In genomic region chr10:102762378-102762777, GRCm38 (mm10) we compare ENCODE assay signal across 26 mouse cellular contexts.
DNase-seq lines count a peak whose midpoint lies in the region; ATAC-seq and TF ChIP-seq lines count a peak whose summit lies in the region.
"Had no signal": no experiment of that assay in that cellular context is flagged by ENCODE, and none has a peak within 500 bp of the region (broad histone marks: within the 10 kb centered on the region; RNA-seq: fewer than 3 reads in every experiment).

No protein-coding gene starts in this region.

- intact Hi-C loops in left cerebral cortex, postnatal 10 days (cut with DNase I), result no loop called here

- H3K36me3 ChIP-seq in midbrain, embryonic 11.5 days (ENCODE audit: control insufficient read depth, insufficient read depth, low read length), result no peaks in the 10 kb centered on the region
- H3K36me3 ChIP-seq in midbrain, embryonic 10.5 days, result no peaks in the 10 kb centered on the region
- no peaks in the 10 kb centered on the region for H3K36me3 ChIP-seq in liver, embryonic 11.5 days (ENCODE audit: control insufficient read depth, insufficient read depth, low read length)
- no peaks in the 10 kb centered on the region for H3K36me3 ChIP-seq in liver, embryonic 14.5 days (replicated peaks; ENCODE audit: control insufficient read depth, insufficient read depth, low read depth)
- no peaks in the 10 kb centered on the region for H3K36me3 ChIP-seq in liver, postnatal 0 days (replicated peaks; ENCODE audit: insufficient read depth, low read length)
- H3K36me3 ChIP-seq in kidney, embryonic 15.5 days, result no peaks in the 10 kb centered on the region
- no peaks in the 10 kb centered on the region for H3K36me3 ChIP-seq in embryonic facial prominence, embryonic 10.5 days (replicated peaks)
- H3K36me3 ChIP-seq: embryonic facial prominence, embryonic 13.5 days; forebrain, embryonic 12.5 days; forebrain, embryonic 15.5 days; G1E; hindbrain, embryonic 12.5 days; hindbrain, embryonic 15.5 days had no signal

- 76% methylated on average over 2 of the region's 2 CpGs for WGBS in midbrain, embryonic 11.5 days
- 70% methylated on average over 2 of the region's 2 CpGs for WGBS in midbrain, embryonic 10.5 days
- 66% methylated on average over 2 of the region's 2 CpGs for WGBS in liver, embryonic 11.5 days
- WGBS in liver, embryonic 14.5 days (ENCODE audit: insufficient replicate concordance), result 56% methylated on average over 2 of the region's 2 CpGs
- WGBS in liver, postnatal 0 days (ENCODE audit: insufficient replicate concordance), result 48% methylated on average over 2 of the region's 2 CpGs
- WGBS in kidney, embryonic 15.5 days, result 80% methylated on average over 2 of the region's 2 CpGs
- WGBS in embryonic facial prominence, embryonic 10.5 days, result 78% methylated on average over 2 of the region's 2 CpGs

- no peak overlapping the region for H3K4me3 ChIP-seq in midbrain, embryonic 11.5 days (ENCODE audit: low read depth, low read length)
- no peak overlapping the region for H3K4me3 ChIP-seq in midbrain, embryonic 10.5 days
- H3K4me3 ChIP-seq in liver, embryonic 11.5 days (ENCODE audit: low read depth, low read length), result no peak overlapping the region
- H3K4me3 ChIP-seq in liver, embryonic 14.5 days (ENCODE audit: insufficient read depth in 1 of 2, low read depth in 2 of 2, low read length in 2 of 2), result no peak overlapping the region
- no peak overlapping the region for H3K4me3 ChIP-seq in liver, postnatal 0 days (ENCODE audit: low read depth, low read length)
- no peak overlapping the region for H3K4me3 ChIP-seq in kidney, embryonic 15.5 days (replicated peaks)
- no peak overlapping the region for H3K4me3 ChIP-seq in embryonic facial prominence, embryonic 10.5 days
- H3K4me3 ChIP-seq: embryonic facial prominence, embryonic 13.5 days; erythroblast, embryonic 14.5 days; forebrain, embryonic 12.5 days; forebrain, embryonic 15.5 days; hindbrain, embryonic 12.5 days; hindbrain, embryonic 15.5 days had no signal

- H3K27me3 ChIP-seq in midbrain, embryonic 11.5 days (ENCODE audit: control insufficient read depth, insufficient read depth, low read length), result no peaks in the 10 kb centered on the region
- no peaks in the 10 kb centered on the region for H3K27me3 ChIP-seq in midbrain, embryonic 10.5 days (ENCODE audit: low read depth, poor library complexity, severe bottlenecking)
- H3K27me3 ChIP-seq in liver, embryonic 11.5 days (replicated peaks; ENCODE audit: control insufficient read depth, insufficient read depth, low read length), result no peaks in the 10 kb centered on the region
- no peaks in the 10 kb centered on the region for H3K27me3 ChIP-seq in liver, embryonic 14.5 days (ENCODE audit: control insufficient read depth, insufficient read depth, low read length)
- no peaks in the 10 kb centered on the region for H3K27me3 ChIP-seq in liver, postnatal 0 days (ENCODE audit: insufficient read depth, low read length)
- H3K27me3 ChIP-seq in kidney, embryonic 15.5 days, result no peaks in the 10 kb centered on the region
- no peaks in the 10 kb centered on the region for H3K27me3 ChIP-seq in embryonic facial prominence, embryonic 10.5 days (replicated peaks; ENCODE audit: low read depth, poor library complexity, severe bottlenecking)
- H3K27me3 ChIP-seq: CH12.LX; embryonic facial prominence, embryonic 13.5 days; forebrain, embryonic 12.5 days; forebrain, embryonic 15.5 days; hindbrain, embryonic 12.5 days; hindbrain, embryonic 15.5 days had no signal

- no peaks in the 10 kb centered on the region for H3K9me3 ChIP-seq in midbrain, embryonic 11.5 days (ENCODE audit: control insufficient read depth, low read length)
- no peaks in the 10 kb centered on the region for H3K9me3 ChIP-seq in midbrain, embryonic 10.5 days (replicated peaks)
- no peaks in the 10 kb centered on the region for H3K9me3 ChIP-seq in liver, embryonic 11.5 days (ENCODE audit: control insufficient read depth, low read length)
- no peaks in the 10 kb centered on the region for H3K9me3 ChIP-seq in liver, embryonic 14.5 days (ENCODE audit: control insufficient read depth, low read length)
- no peaks in the 10 kb centered on the region for H3K9me3 ChIP-seq in liver, postnatal 0 days (ENCODE audit: low read length)
- no peaks in the 10 kb centered on the region for H3K9me3 ChIP-seq in kidney, embryonic 15.5 days (replicated peaks)
- H3K9me3 ChIP-seq in embryonic facial prominence, embryonic 10.5 days, result no peaks in the 10 kb centered on the region
- H3K9me3 ChIP-seq: embryonic facial prominence, embryonic 13.5 days; forebrain, embryonic 12.5 days; forebrain, embryonic 15.5 days; hindbrain, embryonic 12.5 days; hindbrain, embryonic 15.5 days had no signal

- H3K27ac ChIP-seq in midbrain, embryonic 11.5 days (ENCODE audit: low read depth, low read length), result no peak overlapping the region
- H3K27ac ChIP-seq in midbrain, embryonic 10.5 days (replicated peaks), result no peak overlapping the region
- H3K27ac ChIP-seq in liver, embryonic 11.5 days (ENCODE audit: low read depth, low read length), result no peak overlapping the region
- H3K27ac ChIP-seq in liver, embryonic 14.5 days, result no peak overlapping the region
- H3K27ac ChIP-seq in liver, postnatal 0 days (ENCODE audit: low read depth), result peak overlapping the region; percentile 40; the same call in 1 of the 2 replicates
- no peak overlapping the region for H3K27ac ChIP-seq in kidney, embryonic 15.5 days
- H3K27ac ChIP-seq in embryonic facial prominence, embryonic 10.5 days (replicated peaks), result no peak overlapping the region
- H3K27ac ChIP-seq: embryonic facial prominence, embryonic 13.5 days; forebrain, embryonic 12.5 days; forebrain, embryonic 15.5 days; hindbrain, embryonic 12.5 days; hindbrain, embryonic 15.5 days had no signal

- no peak overlapping the region for H3K4me2 ChIP-seq in midbrain, embryonic 11.5 days
- no peak overlapping the region for H3K4me2 ChIP-seq in liver, embryonic 11.5 days
- no peak overlapping the region for H3K4me2 ChIP-seq in liver, embryonic 14.5 days (ENCODE audit: low read depth)
- H3K4me2 ChIP-seq in liver, postnatal 0 days (ENCODE audit: low read depth, low read length), result no peak overlapping the region
- H3K4me2 ChIP-seq in kidney, embryonic 15.5 days, result no peak overlapping the region
- H3K4me2 ChIP-seq: embryonic facial prominence, embryonic 13.5 days; forebrain, embryonic 12.5 days; forebrain, embryonic 15.5 days; heart, embryonic 11.5 days; hindbrain, embryonic 12.5 days; hindbrain, embryonic 15.5 days had no signal

- no peaks in the 10 kb centered on the region for H3K4me1 ChIP-seq in midbrain, embryonic 11.5 days (ENCODE audit: control insufficient read depth, insufficient read depth, low read length)
- no peaks in the 10 kb centered on the region for H3K4me1 ChIP-seq in midbrain, embryonic 10.5 days
- no peaks in the 10 kb centered on the region for H3K4me1 ChIP-seq in liver, embryonic 11.5 days (replicated peaks; ENCODE audit: control insufficient read depth, insufficient read depth, low read length)
- H3K4me1 ChIP-seq in liver, embryonic 14.5 days (replicated peaks; ENCODE audit: control insufficient read depth in 2 of 2, insufficient read depth in 2 of 2, low read length in 1 of 2), result no peaks in the 10 kb centered on the region
- 0 out of 2 replicates have a peak, but pooled peaks cover 3% of the 10 kb centered on the region for H3K4me1 ChIP-seq in liver, postnatal 0 days (ENCODE audit: insufficient read depth)
- no peaks in the 10 kb centered on the region for H3K4me1 ChIP-seq in kidney, embryonic 15.5 days
- no peaks in the 10 kb centered on the region for H3K4me1 ChIP-seq in embryonic facial prominence, embryonic 10.5 days
- H3K4me1 ChIP-seq: embryonic facial prominence, embryonic 13.5 days; forebrain, embryonic 12.5 days; forebrain, embryonic 15.5 days; hindbrain, embryonic 12.5 days; hindbrain, embryonic 15.5 days had no signal

- no peak for TF ChIP-seq CTCF in liver, embryonic 14.5 days (IDR thresholded peaks at IDR 0.05; ENCODE audit: low read depth)
- no peak for TF ChIP-seq CTCF in liver, postnatal 0 days (IDR thresholded peaks at IDR 0.05; ENCODE audit: low read depth)

- H3K9ac ChIP-seq in midbrain, embryonic 11.5 days (ENCODE audit: low read length), result no peak overlapping the region
- no peak overlapping the region for H3K9ac ChIP-seq in liver, embryonic 11.5 days (ENCODE audit: low read depth, low read length)
- H3K9ac ChIP-seq in liver, embryonic 14.5 days (replicated peaks), result no peak overlapping the region
- H3K9ac ChIP-seq in liver, postnatal 0 days (replicated peaks), result no peak overlapping the region
- H3K9ac ChIP-seq in kidney, embryonic 15.5 days, result no peak overlapping the region
- H3K9ac ChIP-seq: embryonic facial prominence, embryonic 13.5 days; forebrain, embryonic 12.5 days; forebrain, embryonic 15.5 days; hindbrain, embryonic 12.5 days; hindbrain, embryonic 15.5 days had no signal

- no peak for DNase-seq in midbrain, embryonic 11.5 days (ENCODE audit: low spot score, missing footprints)
- no peak for DNase-seq in midbrain, embryonic 10.5 days (ENCODE audit: low spot score)
- no peak for DNase-seq in liver, embryonic 11.5 days (ENCODE audit: low spot score)
- DNase-seq in liver, embryonic 14.5 days (ENCODE audit: low read depth in 3 of 3, low spot score in 3 of 3), result peak; percentile 5 to 13 (median 9)
- DNase-seq in liver, postnatal 0 days, result peak; percentile 19
- no peak for DNase-seq in left cerebral cortex, postnatal 10 days (ENCODE audit: extremely low spot score in 1 of 2, low spot score in 2 of 2)
- no peak for DNase-seq in embryonic facial prominence, embryonic 10.5 days (ENCODE audit: low spot score)
- DNase-seq: adrenal gland, postnatal 14 days; B cell, adult 2 months; cerebellum, adult 11 months; cerebellum, adult 2 months; cerebellum, adult 9-11 months; cerebellum, postnatal 25 days; gastrocnemius, postnatal 10 days; gastrocnemius, postnatal 36 days had no signal

- TF ChIP-seq EP300 in liver, embryonic 14.5 days (IDR thresholded peaks at IDR 0.05; ENCODE audit: low read depth), result no peak
- no peak for TF ChIP-seq EP300 in liver, postnatal 0 days (IDR thresholded peaks at IDR 0.05; ENCODE audit: low read depth)

- ATAC-seq in midbrain, embryonic 11.5 days (ENCODE audit: low FRiP score), result peak; percentile 38; the same call in 1 of the 2 replicates
- ATAC-seq in liver, embryonic 11.5 days (replicated peaks; ENCODE audit: low FRiP score), result peak; percentile 72
- peak; percentile 79 for ATAC-seq in liver, embryonic 14.5 days (ENCODE audit: insufficient read depth)
- ATAC-seq in liver, postnatal 0 days, result peak; percentile 98
- ATAC-seq in kidney, embryonic 15.5 days (replicated peaks; ENCODE audit: low FRiP score), result no peak
- ATAC-seq: forebrain, embryonic 15.5 days; Patski had no signal

Comparison
In these comparisons a context has a peak if more than half of its experiments do, and no peak if none do; other contexts are left out.
1. DNase-seq: peak in liver, embryonic 14.5 days (3 of 3) and liver, postnatal 0 days (single experiment); none in midbrain, embryonic 11.5 days (single experiment), midbrain, embryonic 10.5 days (single experiment), liver, embryonic 11.5 days (single experiment), left cerebral cortex, postnatal 10 days (0 of 2) and embryonic facial prominence, embryonic 10.5 days (single experiment).